Mouse (Mus musculus): Measurements from ENCODE around the gene Gpat2. TPM values are rescaled to one million over a fixed set of nuclear protein-coding genes. Genes with fewer than 3 reads are reported as not detected.
A peak's percentile ranks its signal among the peaks of the same experiment; 100 is the strongest.

The Gpat2 gene
- polyA plus RNA-seq, 1 experiment from 2014 or later = 0.12 TPM

- Histone ChIP-seq H3K9me3 (replicated peaks; ENCODE audit: low read length) (no peaks in the 10 kb centered on the region), H3K4me2 (ENCODE audit: low read length) (no peak overlapping the region), H3K36me3 (ENCODE audit: insufficient read depth, low read length) (no peaks in the 10 kb centered on the region), H3K27me3 (ENCODE audit: insufficient read depth, low read length) (no peaks in the 10 kb centered on the region), H3K4me1 (replicated peaks; ENCODE audit: insufficient read depth, low read length) (no peaks in the 10 kb centered on the region), H3K4me3 (replicated peaks; ENCODE audit: low read depth, low read length) (no peak overlapping the region), H3K9ac (ENCODE audit: low read depth, low read length) (no peak overlapping the region), H3K27ac (no peak overlapping the region)
- ATAC-seq (replicated peaks; ENCODE audit: low FRiP score, low read depth) (no peak), DNase-seq (ENCODE audit: low spot score) (no peak)
- no peak for TF ChIP-seq CTCF (IDR thresholded peaks at IDR 0.05; ENCODE audit: low read depth)
- WGBS = 79% methylated on average over 6 of the region's 6 CpGs
Measured at GRCm38 (mm10) chr2:127411126-127411525, 13.9 kb upstream of the Gpat2 start.

GRCm38 (mm10) chr2:127415806-127416205 is 9.2 kb upstream of the Gpat2 start:
- ATAC-seq (replicated peaks; ENCODE audit: low FRiP score, low read depth) (peak; percentile 89), DNase-seq (ENCODE audit: low spot score) (peak; percentile 54)
- Histone ChIP-seq H3K4me2 (ENCODE audit: low read length) (no peak overlapping the region), H3K27ac (peak overlapping the region; percentile 72; the same call in 1 of the 2 replicates), H3K4me3 (replicated peaks; ENCODE audit: low read depth, low read length) (no peak overlapping the region), H3K9me3 (replicated peaks; ENCODE audit: low read length) (no peaks in the 10 kb centered on the region), H3K36me3 (ENCODE audit: insufficient read depth, low read length) (no peaks in the 10 kb centered on the region), H3K4me1 (replicated peaks; ENCODE audit: insufficient read depth, low read length) (no peaks in the 10 kb centered on the region), H3K9ac (ENCODE audit: low read depth, low read length) (no peak overlapping the region), H3K27me3 (ENCODE audit: insufficient read depth, low read length) (no peaks in the 10 kb centered on the region)
- no peak for TF ChIP-seq CTCF (IDR thresholded peaks at IDR 0.05; ENCODE audit: low read depth)
- WGBS = 37% methylated on average over 10 of the region's 10 CpGs

- H3K36me3 ChIP-seq (ENCODE audit: insufficient read depth, low read length) = no peaks in the 10 kb centered on the region
- peak; percentile 37; the same call in 1 of the 2 replicates for ATAC-seq (replicated peaks; ENCODE audit: low FRiP score, low read depth)
- H3K4me1 ChIP-seq (replicated peaks; ENCODE audit: insufficient read depth, low read length) = no peaks in the 10 kb centered on the region
- peak overlapping the region; percentile 72 for H3K27ac ChIP-seq
- WGBS = 52% methylated on average over 3 of the region's 3 CpGs
- H3K4me2 ChIP-seq (ENCODE audit: low read length) = no peak overlapping the region
- H3K9ac ChIP-seq (ENCODE audit: low read depth, low read length) = no peak overlapping the region
- no peak overlapping the region for H3K4me3 ChIP-seq (replicated peaks; ENCODE audit: low read depth, low read length)
- H3K9me3 ChIP-seq (replicated peaks; ENCODE audit: low read length) = no peaks in the 10 kb centered on the region
- no peak for DNase-seq (ENCODE audit: low spot score)
- TF ChIP-seq CTCF (IDR thresholded peaks at IDR 0.05; ENCODE audit: low read depth) = no peak
- H3K27me3 ChIP-seq (ENCODE audit: insufficient read depth, low read length) = no peaks in the 10 kb centered on the region
Measured at GRCm38 (mm10) chr2:127416706-127417105, 8.3 kb upstream of the Gpat2 start.

- no peak overlapping the region for H3K9ac ChIP-seq (ENCODE audit: low read depth, low read length)
- no peaks in the 10 kb centered on the region for H3K9me3 ChIP-seq (replicated peaks; ENCODE audit: low read length)
- TF ChIP-seq CTCF (IDR thresholded peaks at IDR 0.05; ENCODE audit: low read depth) = no peak
- no peaks in the 10 kb centered on the region for H3K4me1 ChIP-seq (replicated peaks; ENCODE audit: insufficient read depth, low read length)
- no peaks in the 10 kb centered on the region for H3K27me3 ChIP-seq (ENCODE audit: insufficient read depth, low read length)
- ATAC-seq (replicated peaks; ENCODE audit: low FRiP score, low read depth) (0 out of 2 replicates have a peak, but pooled peaks have one; percentile 47), DNase-seq (ENCODE audit: low spot score) (no peak)
- H3K4me3 ChIP-seq (replicated peaks; ENCODE audit: low read depth, low read length) = no peak overlapping the region
- 52% methylated on average over 10 of the region's 10 CpGs for WGBS
- H3K36me3 ChIP-seq (ENCODE audit: insufficient read depth, low read length) = no peaks in the 10 kb centered on the region
- peak overlapping the region; percentile 50 for H3K27ac ChIP-seq
- H3K4me2 ChIP-seq (ENCODE audit: low read length) = no peak overlapping the region
Measured at GRCm38 (mm10) chr2:127418266-127418970, 6.6 kb upstream of the Gpat2 start.

GRCm38 (mm10) chr2:127430238-127430637 is 5.2 kb downstream of the Gpat2 start:
- Histone ChIP-seq H3K27me3 (ENCODE audit: insufficient read depth, low read length) (no peaks in the 10 kb centered on the region), H3K36me3 (ENCODE audit: insufficient read depth, low read length) (no peaks in the 10 kb centered on the region), H3K4me2 (ENCODE audit: low read length) (no peak overlapping the region), H3K4me3 (replicated peaks; ENCODE audit: low read depth, low read length) (no peak overlapping the region), H3K4me1 (replicated peaks; ENCODE audit: insufficient read depth, low read length) (no peaks in the 10 kb centered on the region), H3K9me3 (replicated peaks; ENCODE audit: low read length) (no peaks in the 10 kb centered on the region), H3K9ac (ENCODE audit: low read depth, low read length) (no peak overlapping the region), H3K27ac (no peak overlapping the region)
- peak; percentile 84 for TF ChIP-seq CTCF (IDR thresholded peaks at IDR 0.05; ENCODE audit: low read depth)
- DNase-seq (ENCODE audit: low spot score) (peak; percentile 88), ATAC-seq (replicated peaks; ENCODE audit: low FRiP score, low read depth) (no peak)
- 16% methylated on average over 3 of the region's 3 CpGs for WGBS

GRCm38 (mm10) chr2:127433487-127434295 is 8.7 kb downstream of the Gpat2 start:
- no peaks in the 10 kb centered on the region for H3K9me3 ChIP-seq (replicated peaks; ENCODE audit: low read length)
- H3K4me1 ChIP-seq (replicated peaks; ENCODE audit: insufficient read depth, low read length) = no peaks in the 10 kb centered on the region
- 76% methylated on average over 9 of the region's 9 CpGs for WGBS

More at GRCm38 (mm10) chr2:127433487-127434295, 8.7 kb downstream of the Gpat2 start:
- H3K27me3 ChIP-seq (ENCODE audit: insufficient read depth, low read length) = no peaks in the 10 kb centered on the region
- no peak overlapping the region for H3K27ac ChIP-seq
- DNase-seq (ENCODE audit: low spot score) = no peak
- H3K4me3 ChIP-seq (replicated peaks; ENCODE audit: low read depth, low read length) = no peak overlapping the region
- TF ChIP-seq CTCF (IDR thresholded peaks at IDR 0.05; ENCODE audit: low read depth) = no peak
- H3K4me2 ChIP-seq (ENCODE audit: low read length) = no peak overlapping the region
- H3K9ac ChIP-seq (ENCODE audit: low read depth, low read length) = no peak overlapping the region
- H3K36me3 ChIP-seq (ENCODE audit: insufficient read depth, low read length) = peaks cover 21% of the 10 kb centered on the region
- 0 out of 2 replicates have a peak, but pooled peaks have one; percentile 14 for ATAC-seq (replicated peaks; ENCODE audit: low FRiP score, low read depth)

Measured in kidney, postnatal 0 days (tissue).